Mouse (Mus musculus) v-Abl transformed pro-B cells (cell line): ENCODE data around the gene Olfr132.
"Not testable (repeated sequence)": the region's sequence is repeated elsewhere in the genome, so short reads cannot be mapped to it uniquely, and the experiment has no call there.

Experiments
- in situ Hi-C, 2 experiments: fragments of 400-800 bp; cut with MboI; formaldehyde crosslinking; loops; one replicate each; pipeline ENCODE4 v1.15.1; 2025; ENCODE audit not compliant: unreplicated experiment in 2 of 2

Gene Olfr132

DNA sequence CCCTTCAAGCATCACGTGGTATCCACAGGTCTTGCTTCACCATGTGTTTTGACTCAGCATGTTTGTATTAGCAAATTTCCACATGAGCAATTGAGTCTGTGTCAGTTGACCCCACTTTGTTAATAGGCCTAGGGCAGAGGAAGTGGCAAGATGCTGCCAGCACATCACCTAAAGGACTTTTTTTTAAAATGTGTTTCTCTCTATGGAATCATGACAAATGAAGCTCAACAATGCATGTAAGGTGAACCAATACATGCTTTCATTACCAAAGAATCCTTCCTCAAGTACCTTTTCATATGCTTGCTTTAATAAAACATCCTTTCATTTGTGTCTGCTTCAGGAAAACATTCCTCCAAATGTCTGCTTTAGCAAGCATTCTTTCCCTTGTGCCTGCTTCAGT lies at the start of gene Olfr132:
Olfr132 (minus strand) TSS at position 101 of the 400 bp plus-strand sequence.
- in situ Hi-C loops = no loop called here

DNA sequence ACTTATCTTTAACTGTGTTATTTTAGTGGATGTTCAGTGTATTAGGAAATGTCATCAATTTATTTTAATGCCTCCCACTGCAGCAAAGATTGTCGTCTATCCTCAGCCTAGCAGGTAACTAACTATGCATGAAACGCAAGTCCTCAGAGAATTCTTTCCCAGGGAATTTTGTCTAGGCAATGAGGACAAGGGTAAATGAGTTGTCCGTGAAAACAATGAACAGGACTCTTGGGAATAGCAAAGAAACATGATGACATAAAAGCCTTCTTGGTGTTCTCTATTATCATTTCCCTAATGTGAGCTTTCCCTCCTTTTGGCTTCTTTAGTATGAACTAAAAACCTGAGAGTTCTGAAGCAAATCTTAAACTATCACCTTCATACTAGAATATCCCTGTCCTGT lies 36.8 kb upstream of the Olfr132 start, which contains the start of gene Olfr134:
Olfr134 (plus strand) TSS at position 301 of the 400 bp plus-strand sequence.
- in situ Hi-C loops = no loop called here

DNA sequence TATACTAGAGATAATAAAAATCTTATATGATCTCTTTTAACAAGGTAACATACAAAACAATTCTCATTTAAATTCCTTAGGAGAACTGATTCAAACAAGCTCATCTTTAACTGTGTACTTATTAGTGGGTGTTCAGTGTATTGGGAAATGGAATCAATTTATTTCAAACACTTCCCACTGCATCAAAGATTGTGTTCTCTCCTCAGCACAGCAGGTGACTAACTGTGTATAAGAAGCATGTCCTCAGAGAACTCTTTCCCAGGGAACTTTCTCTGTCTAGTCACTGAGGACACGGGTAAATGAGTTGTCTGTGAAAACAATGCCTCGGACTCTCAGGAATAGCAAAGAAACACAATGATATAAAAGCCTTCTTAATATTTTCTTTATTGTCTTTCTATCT lies 10.7 kb upstream of the Olfr132 start, which contains the start of gene Olfr133:
Olfr133 (plus strand) TSS at position 301 of the 400 bp plus-strand sequence.
- in situ Hi-C loops = no loop called here

DNA sequence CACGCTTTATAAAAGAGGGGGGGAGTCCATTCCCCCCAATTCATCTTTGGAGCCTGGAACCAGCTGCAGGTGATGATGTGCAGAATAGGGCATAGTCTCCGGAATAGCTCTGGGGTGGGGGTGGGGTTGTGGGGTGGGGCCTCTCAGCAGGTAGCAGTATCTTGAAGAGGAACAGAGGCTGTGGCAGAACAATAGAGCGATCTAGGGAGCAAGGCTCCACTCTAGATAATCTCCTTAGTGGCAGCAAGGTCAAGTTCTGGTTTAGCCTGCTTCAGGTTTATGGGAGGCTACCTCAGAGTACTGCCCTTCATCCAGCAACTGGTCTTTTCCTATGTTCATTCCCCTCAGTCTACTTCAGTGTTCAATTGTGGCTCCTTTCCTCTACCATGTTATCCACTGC lies 9.0 kb downstream of the Olfr132 start:
- in situ Hi-C loops = not testable (repeated sequence)

DNA sequence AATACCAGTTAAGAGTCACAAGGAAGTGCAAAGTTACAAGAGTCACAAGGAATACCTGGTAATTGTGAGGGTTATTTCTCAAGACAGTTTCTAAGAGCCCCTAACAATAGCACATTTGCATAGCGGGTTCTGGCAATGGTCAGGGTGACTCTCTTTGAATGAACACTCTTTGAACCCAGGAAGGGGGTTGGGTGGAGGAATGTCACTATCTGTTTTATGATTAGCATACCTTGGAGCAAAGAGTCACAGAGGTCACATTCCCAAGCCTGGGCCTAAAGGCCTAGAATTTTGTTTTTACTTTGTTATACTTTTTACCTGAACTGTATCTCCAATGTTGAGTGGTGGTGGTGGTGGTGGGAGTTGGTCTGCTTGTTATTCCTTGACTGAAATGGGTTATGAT lies 10.1 kb downstream of the Olfr132 start:
- in situ Hi-C loops = not testable (repeated sequence)

DNA sequence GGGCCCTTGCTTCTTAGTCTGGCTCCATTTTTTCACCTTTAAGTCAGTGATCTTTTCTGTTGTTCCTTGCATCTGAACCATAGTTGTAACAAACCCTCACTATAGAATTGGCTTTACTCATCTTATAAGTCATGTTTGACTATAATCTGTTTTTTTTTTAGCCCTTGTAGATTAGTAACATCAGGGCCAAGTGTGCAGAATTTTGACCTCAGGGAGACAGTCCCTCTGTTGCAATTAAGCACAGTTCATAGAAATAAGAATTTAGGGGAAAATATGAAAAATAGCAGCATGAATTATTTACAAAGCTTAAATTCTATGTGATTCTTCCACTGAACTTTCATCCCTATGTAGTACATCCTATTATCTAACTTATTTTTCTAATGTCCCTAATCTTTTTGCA lies 45.7 kb downstream of the Olfr132 start, which contains the start of gene Olfr131:
Olfr131 (minus strand) TSS at position 101 of the 400 bp plus-strand sequence.
- in situ Hi-C loops = no loop called here

DNA sequence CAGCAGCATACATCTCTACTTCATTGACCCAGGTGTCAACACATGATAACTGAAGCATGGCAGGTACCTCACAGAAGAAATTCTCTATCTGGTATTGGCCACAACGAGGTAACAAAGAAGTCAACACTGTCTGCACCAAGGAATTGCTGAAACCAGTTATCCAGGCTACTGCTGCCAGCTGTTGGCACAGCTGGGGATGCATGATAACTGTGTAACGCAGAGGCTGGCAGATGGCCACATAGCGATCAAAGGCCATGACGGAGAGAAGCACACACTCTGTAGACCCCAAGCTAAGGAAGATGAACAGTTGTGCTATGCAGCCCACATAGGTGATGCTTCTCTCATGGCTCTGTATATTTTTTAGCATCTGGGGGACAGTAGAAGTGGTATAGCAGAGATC lies 52.0 kb downstream of the Olfr132 start:
- in situ Hi-C loops = no loop called here
